Mouse (Mus musculus): ENCODE data around the gene Olfr120.
"Not testable (repeated sequence)": the region's sequence is repeated elsewhere in the genome, so short reads cannot be mapped to it uniquely, and the experiment has no call there.

Olfr120 gene

DNA sequence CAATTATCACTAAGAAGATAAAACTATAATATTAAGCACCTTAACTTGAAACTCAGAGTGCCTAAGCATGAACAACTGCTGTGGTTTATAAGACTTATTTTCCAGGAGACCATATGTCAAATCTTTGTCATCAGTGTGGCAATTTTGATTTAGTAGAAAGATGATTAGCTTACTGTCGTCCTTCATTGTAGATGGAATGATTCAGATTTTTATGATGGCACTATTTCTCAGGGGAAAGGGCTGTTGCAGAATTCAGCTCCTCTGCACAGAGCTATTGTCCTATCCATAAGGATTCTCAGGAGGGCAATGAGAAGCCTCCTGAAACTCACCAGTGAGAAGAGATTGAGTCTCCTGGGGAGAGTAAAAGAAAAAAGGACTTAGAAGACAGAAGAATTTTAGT is at the start of gene Olfr120:
Gene Olfr120, plus strand, starts transcription at position 301 of the 400 bp plus-strand sequence.
- no peak for DNase-seq

- DNase-seq = not testable (repeated sequence)
Observed at GRCm38 (mm10) chr17:37696264-37696663, 25.3 kb upstream of the Olfr120 start, which contains the start of gene Olfr119. TSS of gene Olfr119 (plus strand) at chr17:37696564.

- DNase-seq = no peak
Observed at GRCm38 (mm10) chr17:37738070-37738469, 16.5 kb downstream of the Olfr120 start.

DNA sequence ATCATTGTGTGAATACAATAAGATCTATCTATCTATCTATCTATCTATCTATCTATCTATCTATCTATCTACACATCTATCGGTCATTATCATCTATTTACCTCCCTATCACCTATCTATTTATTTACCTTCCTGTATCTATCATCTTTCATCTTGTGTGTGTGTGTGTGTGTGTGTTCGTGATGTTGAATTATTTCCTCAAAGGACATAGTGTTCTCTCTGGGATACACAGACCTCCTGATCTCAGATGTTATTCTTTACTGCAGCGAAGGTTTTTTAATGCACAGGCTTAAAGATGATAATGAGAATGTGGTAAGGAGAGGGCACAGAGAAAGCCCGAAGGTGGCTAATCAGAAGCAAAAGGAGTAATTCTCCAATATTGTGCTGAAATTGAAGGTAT is 46.7 kb downstream of the Olfr120 start, which contains the start of gene Olfr122:
Gene Olfr122, plus strand, starts transcription at position 301 of the 400 bp plus-strand sequence.
- no peak for DNase-seq

Data from spleen, adult 18-20 months (tissue).